Mouse (Mus musculus) fat pad, adult 2 months (tissue): ENCODE results near the gene Hist1h2ad.
"Not testable (repeated sequence)": the region's sequence is repeated elsewhere in the genome, so short reads cannot be mapped to it uniquely, and the experiment has no call there.

Source experiments
- DNase-seq: peaks from one replicate; pipeline ENCODE4 v3.0.0-alpha.2; 2011; ENCODE audit warnings: low read depth, low spot score; ENCODE audit errors: extremely low read depth

Hist1h2ad gene

GRCm38 (mm10) chr13:23583387-23584068, 9.3 kb downstream of the Hist1h2ad start:
- DNase-seq, result no peak

GRCm38 (mm10) chr13:23584331-23584730, 10.2 kb downstream of the Hist1h2ad start:
- DNase-seq, result no peak

GRCm38 (mm10) chr13:23585029-23585441, 10.9 kb downstream of the Hist1h2ad start:
- no peak for DNase-seq

GRCm38 (mm10) chr13:23585442-23586098, 11.4 kb downstream of the Hist1h2ad start:
- peak; percentile 81 for DNase-seq

- no peak for DNase-seq
These were observed 12.1 kb downstream of the Hist1h2ad start for GRCm38 (mm10) chr13:23586099-23586939.

GRCm38 (mm10) chr13:23586940-23587225, 12.7 kb downstream of the Hist1h2ad start:
- no peak for DNase-seq

GRCm38 (mm10) chr13:23591206-23591605, 17.0 kb downstream of the Hist1h2ad start:
- DNase-seq, result no peak

GRCm38 (mm10) chr13:23591886-23592285, 17.7 kb downstream of the Hist1h2ad start:
- not testable (repeated sequence) for DNase-seq

GRCm38 (mm10) chr13:23592614-23593013, 18.4 kb downstream of the Hist1h2ad start:
- DNase-seq, result no peak

GRCm38 (mm10) chr13:23593051-23593770, 19.0 kb downstream of the Hist1h2ad start:
- DNase-seq, result no peak

- DNase-seq, result no peak
These were observed 21.0 kb downstream of the Hist1h2ad start for GRCm38 (mm10) chr13:23595185-23595584.

GRCm38 (mm10) chr13:23595622-23596372, 21.6 kb downstream of the Hist1h2ad start:
- DNase-seq, result no peak

GRCm38 (mm10) chr13:23597957-23598356, 23.8 kb downstream of the Hist1h2ad start:
- DNase-seq, result no peak

- no peak for DNase-seq
These were observed 29.1 kb downstream of the Hist1h2ad start for GRCm38 (mm10) chr13:23603182-23603699.

GRCm38 (mm10) chr13:23604452-23604851, 30.3 kb downstream of the Hist1h2ad start:
- no peak for DNase-seq

GRCm38 (mm10) chr13:23605052-23605451, 30.9 kb downstream of the Hist1h2ad start:
- DNase-seq, result no peak

GRCm38 (mm10) chr13:23609209-23609608, 35.0 kb downstream of the Hist1h2ad start:
- DNase-seq, result no peak

- no peak for DNase-seq
These were observed 35.7 kb downstream of the Hist1h2ad start for GRCm38 (mm10) chr13:23609844-23610243.

GRCm38 (mm10) chr13:23610393-23610792, 36.2 kb downstream of the Hist1h2ad start:
- no peak for DNase-seq

- DNase-seq, result no peak
These were observed 37.5 kb downstream of the Hist1h2ad start for GRCm38 (mm10) chr13:23611638-23612037.
